Mouse (Mus musculus): Measurements from ENCODE around the gene Neurod2.

DNA sequence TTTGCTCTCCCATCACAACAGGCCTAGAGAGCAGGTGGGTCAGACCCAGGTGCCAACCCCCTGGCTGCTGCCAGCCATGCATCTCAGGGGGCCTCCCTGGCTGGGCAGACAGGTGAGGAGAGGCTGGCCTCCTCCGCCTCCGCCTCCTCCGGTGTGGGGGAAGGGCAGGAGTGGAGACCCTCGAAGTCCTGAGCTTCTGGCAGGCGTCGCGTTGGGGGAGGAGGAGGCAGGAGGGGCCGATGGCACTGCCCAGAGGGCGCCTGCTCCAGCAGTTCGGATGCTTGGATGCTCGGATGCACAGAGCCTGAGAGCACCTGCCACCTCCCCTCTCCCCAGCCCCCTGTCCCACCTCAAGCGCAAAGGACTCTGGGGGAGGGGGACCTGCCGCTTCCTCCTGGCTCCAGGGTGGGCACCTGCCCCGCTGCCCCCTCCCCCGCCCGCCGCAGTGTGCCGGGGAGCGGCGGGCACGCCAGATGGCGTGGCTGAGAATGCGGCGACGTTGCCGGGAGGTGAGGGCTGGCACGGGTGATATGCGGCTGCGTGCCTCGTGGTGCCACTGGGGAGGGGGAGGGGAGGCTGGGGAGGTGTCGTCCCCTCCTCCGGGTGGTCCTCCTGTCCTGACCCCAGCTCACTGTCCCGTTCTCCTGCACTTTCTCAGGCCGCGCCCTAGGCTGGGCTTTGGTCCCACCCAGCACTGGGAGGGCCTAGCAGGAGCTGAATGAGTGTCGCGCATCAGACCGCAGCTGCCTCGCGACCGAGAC is 4.7 kb upstream of the Neurod2 start:
- TF ChIP-seq CTCF (IDR thresholded peaks at IDR 0.05; ENCODE audit: low read depth, low read length) (no peak), TAL1 (conservative IDR thresholded peaks at IDR 0.05; ENCODE audit: low read depth, low read length) (no peak), GATA1 (IDR thresholded peaks at IDR 0.05; ENCODE audit: borderline replicate concordance, low read length) (no peak)
